Mouse (Mus musculus) heart, embryonic 13.5 days (tissue): ENCODE measurements at regions not wholly inside any gene's neighbourhood (a gene's known extent, or its start where the extent isn't known, plus 50 kb on each side); places are given as distances from the start of the nearest gene placed in this dataset.
A peak's percentile ranks its signal among the peaks of the same experiment; 100 is the strongest.

ENCODE experiments used
- ATAC-seq: fragments of 200-750 bp; cut with Nextera tagmentation; 2 replicates; pipeline ENCODE4 v1.8.0; 2017; ENCODE audit warnings: moderate TSS enrichment; ENCODE audit not compliant: insufficient number of reproducible peaks, low FRiP score, low TSS enrichment; ENCODE audit errors: extremely low read depth
- H3K27ac ChIP-seq: fragments of 300-500 bp; sonication (generic); replicated peaks from 2 replicates; pipeline ENCODE4 v1.5.1; 2015; ENCODE audit warnings: moderate library complexity, mild to moderate bottlenecking, inconsistent platforms
- H3K27me3 ChIP-seq: fragments of 300-500 bp; sonication (generic); replicated peaks from 2 replicates; pipeline ENCODE4 v1.6.1; 2015; ENCODE audit warnings: mild to moderate bottlenecking, inconsistent platforms
- H3K36me3 ChIP-seq: fragments of 300-500 bp; sonication (generic); 2 replicates; pipeline ENCODE4 v1.6.1; 2015; ENCODE audit warnings: mild to moderate bottlenecking, inconsistent platforms
- H3K4me1 ChIP-seq: fragments of 300-500 bp; sonication (generic); 2 replicates; pipeline ENCODE4 v1.6.1; 2015; ENCODE audit warnings: inconsistent platforms
- H3K4me2 ChIP-seq: fragments of 300-500 bp; sonication (generic); 2 replicates; pipeline ENCODE4 v1.6.1; 2015; ENCODE audit warnings: inconsistent platforms, mild to moderate bottlenecking, moderate library complexity
- H3K4me3 ChIP-seq: fragments of 300-500 bp; sonication (generic); 2 replicates; pipeline ENCODE4 v1.5.1; 2015; ENCODE audit warnings: moderate library complexity, mild to moderate bottlenecking, inconsistent platforms
- H3K9ac ChIP-seq: fragments of 300-500 bp; sonication (generic); 2 replicates; pipeline ENCODE4 v1.6.1; 2015; ENCODE audit warnings: inconsistent platforms, mild to moderate bottlenecking, moderate library complexity
- H3K9me3 ChIP-seq: fragments of 300-500 bp; sonication (generic); 2 replicates; pipeline ENCODE4 v1.6.1; 2016; ENCODE audit warnings: inconsistent platforms
- WGBS: fragments of 180-500 bp; shearing (Covaris S2); methylation state at CpG from one replicate; pipeline ENCODE4 v1.1.7; 2015; ENCODE audit warnings: mixed read lengths; 5-methylcytosine and 5-hydroxymethylcytosine counted together

GRCm38 (mm10) chr15:62218346-62219080 lies 1295.7 kb upstream of the A1bg start:
- Histone ChIP-seq H3K4me2 (no peak overlapping the region), H3K36me3 (no peaks in the 10 kb centered on the region), H3K9ac (no peak overlapping the region), H3K4me3 (no peak overlapping the region), H3K4me1 (peaks cover 37% of the 10 kb centered on the region), H3K27ac (no peak overlapping the region), H3K9me3 (no peaks in the 10 kb centered on the region), H3K27me3 (peaks cover 13% of the 10 kb centered on the region)
- WGBS: 82% methylated on average over 21 of the region's 21 CpGs
- no peak for ATAC-seq

GRCm38 (mm10) chr15:62216688-62217477 lies 1294.1 kb upstream of the A1bg start:
- Histone ChIP-seq H3K36me3 (no peaks in the 10 kb centered on the region), H3K4me2 (no peak overlapping the region), H3K9ac (no peak overlapping the region), H3K4me1 (peaks cover 27% of the 10 kb centered on the region), H3K4me3 (no peak overlapping the region), H3K27ac (no peak overlapping the region), H3K27me3 (peaks cover 13% of the 10 kb centered on the region), H3K9me3 (no peaks in the 10 kb centered on the region)
- ATAC-seq: no peak
- 39% methylated on average over 8 of the region's 8 CpGs for WGBS

- no peak for ATAC-seq
- H3K9ac ChIP-seq: no peak overlapping the region
- H3K4me2 ChIP-seq: 0 out of 2 replicates have a peak overlapping the region, but pooled peaks have one; percentile 0
- no peak overlapping the region for H3K4me3 ChIP-seq
- H3K27ac ChIP-seq: no peak overlapping the region
- WGBS: 40% methylated on average over 8 of the region's 8 CpGs
- H3K36me3 ChIP-seq: no peaks in the 10 kb centered on the region
- no peaks in the 10 kb centered on the region for H3K9me3 ChIP-seq
- H3K4me1 ChIP-seq: peaks cover 20% of the 10 kb centered on the region
- H3K27me3 ChIP-seq: peaks cover 13% of the 10 kb centered on the region
Observed at GRCm38 (mm10) chr15:62215616-62216398, 1293.0 kb upstream of the A1bg start.

GRCm38 (mm10) chr15:62214300-62214699 lies 1291.5 kb upstream of the A1bg start:
- H3K4me3 ChIP-seq: no peak overlapping the region
- H3K9me3 ChIP-seq: no peaks in the 10 kb centered on the region
- no peak overlapping the region for H3K9ac ChIP-seq
- 79% methylated on average over 4 of the region's 4 CpGs for WGBS
- H3K36me3 ChIP-seq: no peaks in the 10 kb centered on the region
- H3K4me1 ChIP-seq: peaks cover 17% of the 10 kb centered on the region
- H3K27me3 ChIP-seq: peaks cover 11% of the 10 kb centered on the region
- no peak overlapping the region for H3K4me2 ChIP-seq
- ATAC-seq: no peak
- no peak overlapping the region for H3K27ac ChIP-seq

GRCm38 (mm10) chr15:62212283-62212910 lies 1289.6 kb upstream of the A1bg start:
- Histone ChIP-seq H3K4me1 (peaks cover 17% of the 10 kb centered on the region), H3K36me3 (no peaks in the 10 kb centered on the region), H3K9ac (no peak overlapping the region), H3K9me3 (no peaks in the 10 kb centered on the region), H3K27me3 (peaks cover 9% of the 10 kb centered on the region; the same call in 1 of the 2 replicates), H3K4me3 (no peak overlapping the region), H3K27ac (no peak overlapping the region), H3K4me2 (no peak overlapping the region)
- no peak for ATAC-seq
- WGBS: 86% methylated on average over 5 of the region's 5 CpGs

GRCm38 (mm10) chr15:62209881-62210481 lies 1287.2 kb upstream of the A1bg start:
- ATAC-seq: no peak
- Histone ChIP-seq H3K4me3 (no peak overlapping the region), H3K9me3 (no peaks in the 10 kb centered on the region), H3K4me1 (no peaks in the 10 kb centered on the region), H3K9ac (no peak overlapping the region), H3K27me3 (peaks cover 4% of the 10 kb centered on the region; the same call in 1 of the 2 replicates), H3K27ac (no peak overlapping the region), H3K36me3 (no peaks in the 10 kb centered on the region), H3K4me2 (no peak overlapping the region)
- 51% methylated on average over 5 of the region's 5 CpGs for WGBS

- WGBS: 90% methylated on average over 3 of the region's 3 CpGs
- Histone ChIP-seq H3K4me2 (no peak overlapping the region), H3K4me1 (no peaks in the 10 kb centered on the region), H3K4me3 (no peak overlapping the region), H3K27ac (no peak overlapping the region), H3K36me3 (no peaks in the 10 kb centered on the region), H3K9ac (no peak overlapping the region), H3K27me3 (peaks cover 4% of the 10 kb centered on the region; the same call in 1 of the 2 replicates), H3K9me3 (no peaks in the 10 kb centered on the region)
- ATAC-seq: no peak
Observed at GRCm38 (mm10) chr15:62209296-62209695, 1286.5 kb upstream of the A1bg start.

GRCm38 (mm10) chr15:62206502-62206902 lies 1283.7 kb upstream of the A1bg start:
- Histone ChIP-seq H3K27ac (no peak overlapping the region), H3K9ac (no peak overlapping the region), H3K4me1 (0 out of 2 replicates have a peak, but pooled peaks cover 5% of the 10 kb centered on the region), H3K36me3 (0 out of 2 replicates have a peak, but pooled peaks cover 4% of the 10 kb centered on the region), H3K4me3 (no peak overlapping the region), H3K4me2 (no peak overlapping the region), H3K27me3 (no peaks in the 10 kb centered on the region), H3K9me3 (peaks cover 6% of the 10 kb centered on the region)
- WGBS: 76% methylated on average over 4 of the region's 4 CpGs
- no peak for ATAC-seq

GRCm38 (mm10) chr15:62203951-62204905 lies 1281.4 kb upstream of the A1bg start:
- 68% methylated on average over 18 of the region's 18 CpGs for WGBS
- ATAC-seq: no peak
- no peak overlapping the region for H3K9ac ChIP-seq

More at GRCm38 (mm10) chr15:62203951-62204905, 1281.4 kb upstream of the A1bg start:
- 0 out of 2 replicates have a peak, but pooled peaks cover 5% of the 10 kb centered on the region for H3K4me1 ChIP-seq
- peaks cover 6% of the 10 kb centered on the region for H3K9me3 ChIP-seq
- H3K27me3 ChIP-seq: no peaks in the 10 kb centered on the region
- 0 out of 2 replicates have a peak, but pooled peaks cover 4% of the 10 kb centered on the region for H3K36me3 ChIP-seq
- no peak overlapping the region for H3K4me2 ChIP-seq
- no peak overlapping the region for H3K27ac ChIP-seq
- no peak overlapping the region for H3K4me3 ChIP-seq
